Mouse (Mus musculus): ENCODE data around the gene Nrbp1. TPM values are rescaled to one million over a fixed set of nuclear protein-coding genes. Genes with fewer than 3 reads are reported as not detected.

Gene Nrbp1
- polyA plus RNA-seq, 1 experiment: 18.7 TPM

DNA sequence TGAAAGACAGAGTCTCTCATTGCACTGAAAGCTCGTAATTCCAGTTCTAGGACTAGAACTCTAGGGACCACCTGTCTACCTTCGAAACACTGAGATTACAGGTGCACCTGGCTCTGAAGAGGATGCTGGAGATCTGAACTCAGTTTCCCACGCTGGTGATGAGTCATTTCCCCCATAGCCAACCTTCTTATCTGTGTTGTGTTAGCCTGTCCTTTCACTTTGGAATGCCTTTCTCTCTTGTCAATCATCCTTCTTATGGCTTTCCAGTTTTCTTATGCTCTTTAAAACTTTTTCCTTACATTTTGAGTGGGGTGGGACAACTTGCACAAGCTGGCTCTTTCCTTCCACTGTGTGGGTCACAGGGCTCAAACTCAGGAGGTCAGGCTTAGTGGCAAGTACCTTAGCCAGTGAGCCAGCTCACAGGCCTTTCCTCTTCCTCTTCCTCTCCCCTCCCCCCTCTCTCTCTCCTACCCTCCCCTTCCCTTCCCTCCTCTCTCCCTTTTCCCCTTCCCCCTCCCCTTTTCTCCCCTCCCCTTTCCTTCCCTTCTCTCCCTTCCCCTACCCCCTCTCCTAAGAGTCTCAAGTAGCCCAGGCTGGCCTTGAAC is 49.1 kb downstream of the Nrbp1 start:
- TF ChIP-seq GATA1 (IDR thresholded peaks at IDR 0.05; ENCODE audit: low read length): no peak

DNA sequence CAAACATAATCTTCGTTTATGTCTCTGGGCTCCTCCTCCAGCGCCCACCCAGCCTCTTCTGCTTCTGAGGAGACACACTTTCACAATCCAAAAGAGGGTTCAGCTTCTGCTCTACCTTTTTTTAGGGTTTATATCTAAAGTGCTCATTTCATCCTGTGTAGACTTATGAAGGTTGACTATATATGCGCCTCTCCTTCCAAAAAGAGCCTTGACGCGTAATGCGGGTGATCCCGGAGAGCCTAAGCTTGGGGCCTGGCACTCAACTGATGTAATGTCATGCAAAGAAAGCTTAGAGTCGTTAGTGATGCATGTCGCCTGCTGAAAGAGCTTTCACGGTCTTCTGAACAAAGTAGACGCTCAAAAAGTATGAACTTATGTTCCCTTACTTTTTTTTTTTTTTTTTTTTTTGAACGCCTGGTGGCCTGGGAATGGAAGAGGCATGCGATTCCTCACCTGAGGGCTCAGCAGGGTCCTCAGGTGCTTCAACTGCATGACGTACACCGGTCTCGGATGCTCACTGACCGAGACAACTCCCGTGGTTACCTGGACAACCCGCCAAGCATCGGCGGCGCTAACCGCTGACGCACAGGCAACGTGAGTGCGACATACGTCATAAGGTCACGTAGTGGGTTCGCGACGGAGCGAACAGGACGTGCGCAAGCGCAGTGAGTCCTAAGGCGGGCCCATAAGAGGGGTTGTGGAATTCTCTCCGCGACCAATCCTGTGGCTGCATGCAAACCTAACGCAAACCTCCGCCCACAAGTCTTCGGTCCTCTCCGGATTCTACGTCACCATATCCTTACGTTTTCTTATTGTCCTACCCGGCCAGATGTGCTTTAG is 50.1 kb downstream of the Nrbp1 start, which contains the start of gene Ift172:
TSS of gene Ift172 (minus strand) at position 596 of the 840 bp plus-strand sequence.
- TF ChIP-seq GATA1 (IDR thresholded peaks at IDR 0.05; ENCODE audit: low read length): no peak

DNA sequence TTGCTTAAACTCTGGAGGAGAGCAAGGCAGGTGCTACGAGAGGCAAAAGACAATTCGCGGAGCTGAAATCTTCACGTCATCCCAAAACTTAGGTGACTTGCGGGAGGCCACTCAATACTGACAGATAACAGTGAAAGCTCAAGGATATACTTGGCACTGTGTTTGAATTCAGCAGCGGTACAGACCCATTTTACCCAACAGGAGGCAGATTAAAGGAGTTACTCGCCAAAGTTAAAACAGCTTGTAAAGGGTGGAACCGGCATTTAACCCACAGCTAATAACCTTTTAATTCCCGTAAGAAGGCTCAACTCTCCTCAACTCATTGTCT is 50.7 kb downstream of the Nrbp1 start:
- TF ChIP-seq GATA1 (IDR thresholded peaks at IDR 0.05; ENCODE audit: low read length): no peak

DNA sequence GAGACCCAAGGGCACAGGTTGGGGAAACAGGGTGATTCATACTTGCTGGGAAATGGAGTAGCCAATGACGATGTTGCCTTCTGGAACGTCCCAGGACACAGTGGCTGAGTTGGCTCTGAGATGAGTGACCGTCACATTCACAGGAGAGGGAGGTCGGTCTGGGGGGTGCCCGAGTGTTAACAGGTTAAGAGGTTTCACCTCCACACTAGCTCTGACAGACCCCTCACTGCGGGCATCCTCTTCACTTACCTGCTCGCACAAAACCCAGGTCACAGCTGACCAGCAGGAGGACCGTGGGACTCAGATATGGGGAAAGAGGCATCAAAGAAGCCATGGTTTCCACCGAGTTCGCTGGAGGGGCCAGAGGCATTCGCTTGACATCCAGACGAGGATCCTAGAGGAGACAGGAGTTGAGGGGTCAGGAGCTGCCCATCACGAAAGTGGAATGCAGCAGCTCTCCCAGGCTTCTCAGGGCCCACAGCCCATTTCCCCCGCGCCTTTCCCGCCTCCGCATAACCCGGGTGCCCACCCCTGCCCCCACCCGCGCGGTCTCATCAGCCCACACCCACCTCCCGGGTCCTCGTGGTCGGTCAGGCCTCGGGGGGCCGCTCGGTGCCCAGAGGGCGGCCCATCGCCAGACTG is 54.4 kb downstream of the Nrbp1 start:
- no peak for TF ChIP-seq GATA1 (IDR thresholded peaks at IDR 0.05; ENCODE audit: low read length)

DNA sequence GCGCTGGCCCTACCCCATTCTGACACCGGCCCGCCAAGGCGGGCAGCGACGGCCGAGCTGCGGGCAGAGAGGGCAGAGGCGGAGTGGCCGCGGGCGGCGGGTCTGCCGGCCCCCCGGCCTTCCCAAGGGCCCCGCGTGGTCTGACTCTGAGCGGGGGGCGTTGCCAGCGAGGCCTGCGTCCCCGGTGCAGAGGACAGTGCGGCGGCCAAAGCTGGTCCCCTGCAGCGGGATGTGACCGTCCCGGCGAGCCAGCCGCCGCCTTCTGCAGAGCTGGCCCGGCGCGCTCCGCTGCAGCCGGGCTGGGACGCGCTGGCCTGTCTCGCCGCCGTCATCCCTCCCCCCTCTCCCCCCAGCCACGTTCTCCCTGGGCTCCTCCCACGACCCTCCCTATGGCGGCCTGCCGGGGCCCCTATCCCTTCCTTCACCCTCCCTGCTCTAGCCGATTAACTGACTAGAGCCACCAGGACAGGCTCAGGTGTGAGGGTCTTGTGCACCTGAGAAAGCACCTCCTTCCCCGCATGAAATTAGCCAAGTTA is 55.0 kb downstream of the Nrbp1 start, which contains the start of gene Fndc4:
TSS of gene Fndc4 (minus strand) at position 475 of the 536 bp plus-strand sequence.
- TF ChIP-seq GATA1 (IDR thresholded peaks at IDR 0.05; ENCODE audit: low read length): no peak

DNA sequence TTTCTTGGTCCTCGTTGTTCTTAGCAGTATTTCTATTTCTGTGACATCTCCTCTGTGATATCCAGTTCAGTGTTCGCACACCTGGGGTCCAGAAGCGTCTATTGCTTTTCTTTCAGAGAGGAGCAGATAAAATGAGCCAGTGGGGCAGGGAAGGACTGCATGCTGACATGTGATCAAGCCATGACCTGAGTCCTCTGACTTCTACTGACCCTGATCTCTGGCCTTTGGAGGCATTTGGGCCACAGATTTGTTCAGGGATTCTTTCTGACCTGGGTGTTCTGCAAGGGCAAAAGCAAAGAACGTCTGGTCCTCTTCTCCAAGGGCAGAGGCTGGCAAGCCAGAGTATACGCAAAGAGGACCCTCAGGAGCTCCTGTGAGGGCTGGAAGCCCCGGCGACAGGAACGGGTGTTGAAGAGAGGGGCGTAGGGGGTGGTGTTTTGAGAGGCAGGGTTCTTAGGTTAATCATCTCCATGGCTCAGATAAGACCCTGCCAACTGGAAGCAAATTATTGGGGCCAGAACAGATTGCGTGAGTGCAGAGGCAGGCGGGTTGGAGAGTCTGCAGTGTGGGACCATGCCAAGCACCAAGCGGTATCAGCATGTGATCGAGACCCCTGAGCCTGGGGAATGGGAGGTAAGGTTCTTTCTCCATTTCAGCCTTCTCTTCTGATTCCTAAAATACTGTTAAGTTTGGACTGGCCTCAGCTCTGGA is 56.5 kb downstream of the Nrbp1 start, which contains the start of gene Gckr:
TSS of gene Gckr (plus strand) at position 397 of the 711 bp plus-strand sequence.
- TF ChIP-seq GATA1 (IDR thresholded peaks at IDR 0.05; ENCODE audit: low read length): no peak

DNA sequence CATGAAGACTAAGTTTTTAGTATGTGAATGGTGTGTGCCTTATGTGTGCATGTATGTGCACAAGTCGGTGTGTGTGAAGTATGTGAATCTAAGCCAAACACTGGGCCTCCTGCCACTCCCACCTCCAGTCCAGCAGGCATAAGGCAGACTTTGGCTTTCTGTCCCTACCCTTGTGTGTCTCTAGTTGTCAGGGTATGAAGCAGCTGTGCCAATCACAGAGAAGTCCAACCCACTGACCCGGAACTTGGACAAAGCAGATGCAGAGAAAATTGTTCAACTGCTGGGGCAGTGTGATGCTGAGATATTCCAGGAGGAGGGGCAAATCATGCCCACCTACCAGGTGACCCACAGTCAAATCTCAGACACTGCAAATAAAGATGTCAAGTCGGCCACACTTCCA is 57.3 kb downstream of the Nrbp1 start:
- TF ChIP-seq GATA1 (IDR thresholded peaks at IDR 0.05; ENCODE audit: low read length): no peak

DNA sequence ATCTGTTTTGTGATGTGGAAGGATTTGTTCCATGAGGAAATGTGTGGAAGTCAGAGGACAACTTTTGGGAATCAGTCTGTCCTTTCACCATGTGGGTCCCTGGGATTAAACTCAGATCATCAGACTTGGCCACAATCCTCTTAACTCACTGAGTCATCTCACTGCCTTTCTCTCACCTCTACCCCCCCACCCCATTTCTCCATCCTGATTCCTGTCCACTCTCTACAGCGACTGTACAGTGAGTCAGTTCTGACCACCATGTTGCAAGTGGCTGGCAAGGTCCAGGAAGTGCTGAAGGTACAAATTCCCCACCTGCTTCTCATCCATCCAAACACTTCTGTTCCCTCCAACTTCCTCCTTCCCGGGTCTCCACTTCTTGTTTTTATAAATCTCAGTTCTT is 57.8 kb downstream of the Nrbp1 start:
- no peak for TF ChIP-seq GATA1 (IDR thresholded peaks at IDR 0.05; ENCODE audit: low read length)

Other genes starting within 250 kb of the Nrbp1 start
- gene Atraid, start 192.6 kb upstream of the Nrbp1 start, polyA plus RNA-seq (2012): 15.6 and 22.3 TPM in 2 replicates
- 5.7 and 15.3 TPM in 2 replicates for gene Slc5a6, start 191.9 kb upstream of the Nrbp1 start, polyA plus RNA-seq (2012)
- gene Cad, start 186.1 kb upstream of the Nrbp1 start, polyA plus RNA-seq (2012): 640 and 661 TPM in 2 replicates
- gene Dnajc5g, start 134.6 kb upstream of the Nrbp1 start, polyA plus RNA-seq (2012): not detected in 2 replicates
- gene Slc30a3, start 132.6 kb upstream of the Nrbp1 start, polyA plus RNA-seq (2012): not detected in 2 replicates
- not detected in 2 replicates for gene Trim54, start 124.2 kb upstream of the Nrbp1 start, polyA plus RNA-seq (2012)
- not detected in 2 replicates for gene Ucn, start 102.0 kb upstream of the Nrbp1 start, polyA plus RNA-seq (2012)
- gene Mpv17, start 86.6 kb upstream of the Nrbp1 start, polyA plus RNA-seq (2012): 25.8 and 30.0 TPM in 2 replicates
- 0.95 and 12.6 TPM in 2 replicates for gene Gm29609, start 61.0 kb upstream of the Nrbp1 start, polyA plus RNA-seq (2012)
- 68.0 and 86.7 TPM in 2 replicates for gene Gtf3c2, start 60.7 kb upstream of the Nrbp1 start, polyA plus RNA-seq (2012)
- gene Snx17, start 47.6 kb upstream of the Nrbp1 start, polyA plus RNA-seq (2012): 48.5 and 68.0 TPM in 2 replicates
- gene Eif2b4, start 47.4 kb upstream of the Nrbp1 start, polyA plus RNA-seq (2012): 235 and 311 TPM in 2 replicates
- 24.4 and 32.0 TPM in 2 replicates for gene Zfp513, start 38.6 kb upstream of the Nrbp1 start, polyA plus RNA-seq (2012)
- 408 and 497 TPM in 2 replicates for gene Ppm1g, start 20.2 kb upstream of the Nrbp1 start, polyA plus RNA-seq (2012)
- gene Gm9970, start 368 bp downstream of the Nrbp1 start, polyA plus RNA-seq (2012): 0.16 and 0.54 TPM in 2 replicates
- 8.9 and 12.1 TPM in 2 replicates for gene Krtcap3, start 10.8 kb downstream of the Nrbp1 start, polyA plus RNA-seq (2012)
- 24.8 and 33.1 TPM in 2 replicates for gene Ift172, start 50.3 kb downstream of the Nrbp1 start, polyA plus RNA-seq (2012)
- not detected in 2 replicates for gene Fndc4, start 55.2 kb downstream of the Nrbp1 start, polyA plus RNA-seq (2012)
- gene Gckr, start 56.6 kb downstream of the Nrbp1 start, polyA plus RNA-seq (2012): 0.03 and 0.08 TPM in 2 replicates
- gene Zfp512, start 211.6 kb downstream of the Nrbp1 start, polyA plus RNA-seq (2012): 15.1 and 15.3 TPM in 2 replicates
- not detected in 2 replicates for gene 4930548H24Rik, start 244.9 kb downstream of the Nrbp1 start, polyA plus RNA-seq (2012)

Measured in G1E-ER4 (cell line).